Mouse (Mus musculus) thymus, adult 18-20 months (tissue): ENCODE measurements around the gene Gimap8.
"Not testable (repeated sequence)": the region's sequence is repeated elsewhere in the genome, so short reads cannot be mapped to it uniquely, and the experiment has no call there.

Source experiments
- DNase-seq, 2 experiments: peaks; one replicate each; pipeline ENCODE4 v3.0.0; 2022; ENCODE audit warnings: mixed read lengths in 2 of 2

Gene Gimap8

GRCm38 (mm10) chr6:48646995-48647394 lies at the start of gene Gimap8:
TSS of gene Gimap8 (plus strand) at chr6:48647234.
- DNase-seq: peak; percentile 77 to 89

GRCm38 (mm10) chr6:48600594-48600993 lies 46.4 kb upstream of the Gimap8 start:
- DNase-seq: no peak

- peak; percentile 90 to 91 for DNase-seq
Measured at GRCm38 (mm10) chr6:48601271-48602079, 45.6 kb upstream of the Gimap8 start, which contains the start of gene Zfp775. TSS of gene Zfp775 (plus strand) at chr6:48602063.

GRCm38 (mm10) chr6:48602080-48602741 lies 44.8 kb upstream of the Gimap8 start:
- DNase-seq: no peak

- DNase-seq: no peak
Measured at GRCm38 (mm10) chr6:48608124-48608523, 38.9 kb upstream of the Gimap8 start.

- DNase-seq: no peak
Measured at GRCm38 (mm10) chr6:48609512-48609911, 37.5 kb upstream of the Gimap8 start.

- no peak for DNase-seq
Measured at GRCm38 (mm10) chr6:48610657-48611056, 36.4 kb upstream of the Gimap8 start.

- no peak for DNase-seq
Measured at GRCm38 (mm10) chr6:48613464-48613863, 33.6 kb upstream of the Gimap8 start.

GRCm38 (mm10) chr6:48614756-48615155 lies 32.3 kb upstream of the Gimap8 start:
- DNase-seq: no peak

- DNase-seq: no peak
Measured at GRCm38 (mm10) chr6:48620031-48620430, 27.0 kb upstream of the Gimap8 start.

GRCm38 (mm10) chr6:48622186-48622843 lies 24.7 kb upstream of the Gimap8 start:
- not testable (repeated sequence) for DNase-seq

GRCm38 (mm10) chr6:48623460-48623859 lies 23.6 kb upstream of the Gimap8 start:
- no peak for DNase-seq

GRCm38 (mm10) chr6:48626464-48626863 lies 20.6 kb upstream of the Gimap8 start, which contains the start of gene AI854703:
TSS of gene AI854703 (plus strand) at chr6:48626764.
- DNase-seq: no peak

- DNase-seq: no peak
Measured at GRCm38 (mm10) chr6:48626984-48627383, 20.1 kb upstream of the Gimap8 start.

- no peak for DNase-seq
Measured at GRCm38 (mm10) chr6:48627511-48627924, 19.5 kb upstream of the Gimap8 start.

- no peak for DNase-seq
Measured at GRCm38 (mm10) chr6:48628377-48628776, 18.7 kb upstream of the Gimap8 start.

GRCm38 (mm10) chr6:48628808-48629660 lies 18.0 kb upstream of the Gimap8 start:
- no peak for DNase-seq

GRCm38 (mm10) chr6:48629661-48630034 lies 17.4 kb upstream of the Gimap8 start:
- no peak for DNase-seq

GRCm38 (mm10) chr6:48630831-48631230 lies 16.2 kb upstream of the Gimap8 start:
- no peak for DNase-seq

- no peak for DNase-seq
Measured at GRCm38 (mm10) chr6:48635105-48635504, 11.9 kb upstream of the Gimap8 start.

GRCm38 (mm10) chr6:48636515-48636914 lies 10.5 kb upstream of the Gimap8 start:
- DNase-seq: no peak

GRCm38 (mm10) chr6:48637811-48638500 lies 9.1 kb upstream of the Gimap8 start:
- no peak for DNase-seq
